Mouse (Mus musculus): ENCODE results near the gene Xylt1.

The Xylt1 gene

GRCm38 (mm10) chr7:117484589-117484988, 103.8 kb downstream of the Xylt1 start:
- no peak for DNase-seq

- DNase-seq: no peak
These were observed 104.3 kb downstream of the Xylt1 start for GRCm38 (mm10) chr7:117484989-117485536.

GRCm38 (mm10) chr7:117486425-117487172, 105.8 kb downstream of the Xylt1 start:
- no peak for DNase-seq

- DNase-seq: no peak
These were observed 106.4 kb downstream of the Xylt1 start for GRCm38 (mm10) chr7:117487173-117487490.

- no peak for DNase-seq
These were observed 109.2 kb downstream of the Xylt1 start for GRCm38 (mm10) chr7:117489973-117490372.

DNA sequence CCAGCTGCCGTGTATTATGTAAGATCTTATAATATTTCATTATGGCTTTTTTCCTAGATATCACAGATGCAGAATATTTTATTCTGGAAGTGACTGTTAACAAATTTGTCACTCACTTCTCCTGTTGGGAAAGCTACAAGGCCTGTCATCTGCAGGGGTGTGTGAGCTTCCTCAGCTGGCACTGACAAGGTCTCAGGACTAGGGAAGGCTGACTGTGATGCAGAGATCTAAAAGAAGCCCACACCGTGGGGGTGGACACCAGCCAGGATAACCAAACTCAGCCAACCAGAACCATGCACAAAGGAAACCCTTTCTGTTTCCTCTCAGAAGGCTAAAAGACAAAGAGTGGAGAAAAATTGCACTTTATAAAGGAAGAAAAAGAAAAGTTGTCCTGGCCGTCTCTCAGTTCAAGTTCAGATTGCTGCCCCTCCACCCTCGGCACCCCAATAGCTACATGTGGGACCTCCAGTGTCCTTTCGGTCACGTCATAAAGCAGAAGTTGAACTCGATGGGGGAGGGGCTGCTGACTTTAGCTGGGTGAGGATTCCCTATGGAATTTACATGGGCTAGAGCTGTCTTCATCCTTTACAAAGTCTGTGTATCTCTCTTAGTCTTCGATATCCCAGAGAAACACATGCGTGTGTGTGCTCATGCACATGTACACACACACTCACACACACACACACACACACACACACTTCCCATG, 109.9 kb downstream of the Xylt1 start:
- no peak for DNase-seq

DNA sequence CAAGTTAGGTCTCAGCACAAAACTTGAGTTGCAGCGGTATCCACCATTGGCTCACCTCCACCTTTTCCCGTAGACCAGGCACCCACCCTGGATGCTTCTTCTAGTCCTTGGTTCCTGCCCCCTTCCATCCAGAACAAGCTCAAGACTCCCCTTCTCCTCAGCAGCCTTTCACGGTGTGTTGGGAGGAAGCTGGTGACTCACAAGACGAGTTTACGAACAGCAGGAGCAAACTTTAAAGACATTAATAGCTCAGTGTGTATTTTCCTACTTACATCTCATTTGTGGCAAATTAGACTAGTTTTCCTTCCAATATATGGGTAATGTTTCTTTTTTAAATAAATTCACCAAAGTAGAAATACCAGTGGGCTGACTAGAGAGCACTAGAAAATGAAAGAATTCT, 110.7 kb downstream of the Xylt1 start:
- no peak for DNase-seq

- no peak for DNase-seq
These were observed 113.4 kb downstream of the Xylt1 start for GRCm38 (mm10) chr7:117494210-117494609.

GRCm38 (mm10) chr7:117494618-117495310, 114.0 kb downstream of the Xylt1 start:
- DNase-seq: peak; percentile 23

GRCm38 (mm10) chr7:117495751-117496150, 115.0 kb downstream of the Xylt1 start:
- DNase-seq: no peak

GRCm38 (mm10) chr7:117498173-117498572, 117.4 kb downstream of the Xylt1 start:
- DNase-seq: no peak

DNA sequence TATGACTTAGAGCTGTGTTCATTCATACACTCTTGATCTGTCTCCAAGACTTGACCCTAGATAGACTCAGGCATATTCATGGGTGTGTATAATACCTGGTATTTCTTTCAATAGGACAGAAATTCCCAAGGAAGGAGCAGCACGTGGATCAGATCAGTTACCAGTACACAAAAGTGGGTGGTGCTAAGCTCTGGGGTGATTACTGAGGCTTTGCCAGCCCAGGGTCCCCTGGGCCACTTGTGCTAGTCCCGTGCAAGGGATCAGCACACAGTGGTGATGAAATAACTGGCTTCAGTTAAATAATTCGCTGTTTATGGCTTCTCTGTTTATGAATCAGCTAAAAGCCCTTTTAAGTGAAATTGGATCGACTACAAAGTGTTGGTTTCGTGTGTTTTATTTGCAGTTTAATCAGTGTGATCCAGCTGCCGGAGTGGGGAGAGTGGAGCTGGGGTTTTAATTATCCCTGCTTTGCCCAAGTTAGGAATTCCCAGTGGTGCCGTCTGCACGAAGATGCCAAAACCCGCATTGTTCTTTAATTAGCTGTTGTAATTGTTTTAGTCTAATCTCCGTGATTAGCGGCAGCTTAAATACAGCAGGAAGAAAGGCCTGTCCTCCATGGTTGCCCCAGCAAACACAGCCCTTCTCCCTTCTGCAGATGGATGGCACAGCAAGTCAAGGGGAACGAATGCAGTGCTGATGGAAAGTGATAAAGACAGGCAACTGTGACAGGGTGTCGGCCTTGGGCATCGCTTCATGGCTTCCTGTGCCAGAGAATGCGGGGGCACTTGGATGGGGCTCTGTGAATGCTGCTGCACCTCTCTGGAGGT, 120.8 kb downstream of the Xylt1 start:
- no peak for DNase-seq

DNA sequence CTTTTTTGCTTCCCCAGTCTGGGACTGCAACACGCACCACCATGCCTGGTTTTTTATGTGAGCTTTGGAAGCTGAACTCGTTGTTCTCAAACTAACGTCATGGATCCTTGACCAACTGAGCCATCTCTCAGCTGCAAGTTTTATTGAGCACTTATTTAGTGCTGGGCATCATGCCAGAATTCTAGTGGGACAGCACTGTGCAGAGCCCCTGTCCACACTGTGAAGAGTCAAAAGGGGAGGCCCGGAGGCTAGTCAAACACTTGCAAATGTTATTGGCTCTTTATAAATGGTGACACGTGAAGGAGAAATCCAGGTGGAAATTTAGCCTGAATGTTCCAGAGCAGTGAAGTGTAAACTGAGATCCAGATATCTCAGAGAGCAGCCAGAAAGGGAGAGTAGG, 121.6 kb downstream of the Xylt1 start:
- DNase-seq: no peak

DNA sequence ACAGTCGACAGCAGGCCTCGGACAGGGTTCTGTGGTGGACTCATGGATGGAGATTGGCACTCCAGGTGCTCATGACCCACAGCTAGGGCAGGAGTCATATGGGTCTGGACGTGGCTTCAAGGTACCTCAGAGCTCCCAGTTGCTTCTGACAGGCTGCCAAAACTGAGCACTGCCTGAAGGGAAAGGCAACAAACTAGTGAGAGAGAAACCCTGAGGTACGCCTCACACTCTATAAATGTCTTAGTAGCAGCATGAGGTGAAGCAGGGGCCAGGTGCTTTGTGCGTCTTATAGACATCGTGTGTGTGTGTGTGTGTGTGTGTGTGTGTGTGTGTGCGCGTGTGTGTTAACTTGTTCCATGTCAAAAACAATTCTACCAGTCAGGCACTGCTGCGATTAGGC, 122.9 kb downstream of the Xylt1 start:
- DNase-seq: no peak

GRCm38 (mm10) chr7:117505791-117506190, 125.0 kb downstream of the Xylt1 start:
- DNase-seq: no peak

DNA sequence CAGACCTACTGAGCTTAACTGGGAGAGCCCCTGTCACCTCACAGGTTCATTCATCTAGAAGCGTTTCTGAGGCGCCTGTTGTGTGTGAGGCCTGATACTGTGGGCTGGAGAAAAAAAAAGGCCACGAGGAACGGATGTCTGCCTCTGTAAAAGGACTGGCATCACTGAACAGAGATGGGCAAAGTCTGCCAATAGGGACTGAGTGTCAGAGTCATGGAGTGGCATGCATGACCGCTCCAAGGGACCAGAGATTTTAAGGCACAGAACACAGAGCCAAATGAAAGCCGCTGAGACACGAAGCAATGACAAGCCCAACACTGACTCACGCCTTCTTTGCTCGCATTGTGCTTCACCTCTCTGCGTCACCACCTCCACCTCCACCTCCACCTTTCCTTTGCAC, 126.6 kb downstream of the Xylt1 start:
- no peak for DNase-seq

DNA sequence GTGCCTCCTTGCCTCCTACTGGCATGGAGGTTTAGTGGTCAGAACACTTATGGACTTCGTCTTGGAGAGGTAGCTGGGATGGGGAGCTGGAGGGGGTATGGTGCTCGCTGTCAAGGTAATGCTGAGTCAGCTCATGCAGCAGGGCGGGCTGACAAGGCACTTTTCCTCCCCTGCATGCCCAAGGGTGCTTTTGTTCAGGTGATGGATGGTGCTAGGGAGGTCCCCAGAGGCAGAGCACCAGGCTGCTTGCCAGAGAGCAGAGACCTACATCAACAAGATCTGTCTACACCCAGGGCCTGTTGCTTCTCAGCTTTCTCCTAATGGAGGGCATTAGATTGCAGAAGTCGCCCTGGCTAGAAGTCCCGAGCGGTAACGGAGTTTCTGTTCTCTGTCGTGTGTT, 127.3 kb downstream of the Xylt1 start:
- DNase-seq: no peak

- DNase-seq: no peak
These were observed 129.3 kb downstream of the Xylt1 start for GRCm38 (mm10) chr7:117510113-117510512.

DNA sequence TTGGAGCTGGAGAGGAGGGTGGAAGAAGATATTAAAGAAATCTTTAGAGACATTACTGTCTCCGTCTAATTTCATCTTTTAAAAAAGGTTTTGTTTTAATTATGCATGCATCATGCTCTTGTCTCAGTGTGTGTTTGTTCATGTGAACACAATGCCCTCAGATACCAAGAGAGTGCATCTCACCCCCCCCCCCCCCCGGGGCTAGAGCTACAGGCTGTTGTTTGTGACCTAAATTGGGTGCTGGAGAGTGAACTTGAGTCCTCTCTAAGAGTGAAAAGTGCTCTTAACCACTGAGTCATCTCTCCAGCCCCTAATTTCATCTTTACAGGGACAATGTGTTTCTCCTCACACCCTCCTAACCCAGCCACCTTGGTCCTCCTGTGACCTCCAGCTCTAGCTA, 131.5 kb downstream of the Xylt1 start:
- no peak for DNase-seq

GRCm38 (mm10) chr7:117515794-117516193, 135.0 kb downstream of the Xylt1 start:
- DNase-seq: no peak

DNA sequence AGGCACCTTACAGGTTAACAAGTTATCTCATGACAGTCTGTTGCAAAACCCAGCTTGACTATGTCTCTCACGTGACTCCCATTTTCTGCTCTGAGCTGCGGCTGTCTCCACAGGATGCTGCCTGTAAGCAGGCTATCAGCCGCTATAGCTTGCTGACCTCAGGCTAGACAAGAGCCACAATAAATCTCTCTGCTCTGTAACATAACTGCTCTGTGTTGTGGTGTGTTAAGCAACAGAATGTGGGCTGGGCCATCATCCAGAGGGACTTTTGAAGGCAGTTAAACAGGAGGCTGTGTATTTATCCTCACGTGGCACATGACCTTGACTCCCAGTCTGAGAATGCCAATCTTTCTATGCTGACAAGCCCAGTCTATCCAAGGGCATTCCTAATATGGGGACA, 136.1 kb downstream of the Xylt1 start:
- DNase-seq: no peak

GRCm38 (mm10) chr7:117521369-117521768, 140.6 kb downstream of the Xylt1 start:
- DNase-seq: no peak

GRCm38 (mm10) chr7:117522092-117522635, 141.4 kb downstream of the Xylt1 start:
- no peak for DNase-seq

Measured in cerebellum, adult 9-10 months (tissue).